Mouse (Mus musculus) adrenal gland, adult 18-20 months (tissue): Measurements from ENCODE around the gene Hnrnpc. TPM values are rescaled to one million over a fixed set of nuclear protein-coding genes. Genes with fewer than 3 reads are reported as not detected.

Experiments
- DNase-seq, 2 experiments: peaks; one replicate each; pipeline ENCODE4 v3.0.0; 2021 to 2022; ENCODE audit warnings: low spot score in 2 of 2
- total RNA-seq, 2 experiments: library from RNA; stranded (reverse); gene quantifications; 1 replicate in 1 of 2; 2 replicates in 1 of 2; pipeline ENCODE4 v1.2.3; 2021

The Hnrnpc gene
- total RNA-seq, 2 experiments from 2014 or later: 285 to 298 TPM

- no peak for DNase-seq
Measured at GRCm38 (mm10) chr14:52035926-52036325, 67.9 kb downstream of the Hnrnpc start.

- no peak for DNase-seq
Measured at GRCm38 (mm10) chr14:52026342-52026741, 77.5 kb downstream of the Hnrnpc start.

- DNase-seq: no peak
Measured at GRCm38 (mm10) chr14:52024133-52024532, 79.7 kb downstream of the Hnrnpc start.

Other genes with a start within 250 kb of the Hnrnpc start
- gene Mettl17, start 219.2 kb downstream of the Hnrnpc start, total RNA-seq: 10 to 100 TPM; 30.5 to 36.3 TPM
- 1 to 10 TPM in 1 of 2 experiments, under 1 TPM in 1; 0.56 to 1.3 TPM for gene Slc39a2, start 211.1 kb downstream of the Hnrnpc start, total RNA-seq
- 100 to 1,000 TPM; 256 to 257 TPM for gene Ndrg2, start 189.9 kb downstream of the Hnrnpc start, total RNA-seq
- gene Tppp2, start 185.6 kb downstream of the Hnrnpc start, total RNA-seq: not detected
- gene Rnase13, start 181.3 kb downstream of the Hnrnpc start, total RNA-seq: not detected
- gene Arhgef40, start 119.3 kb downstream of the Hnrnpc start, total RNA-seq: 10 to 100 TPM; 37.8 to 39.7 TPM
- 1 to 10 TPM; 2.1 to 2.3 TPM for gene Tmem253, start 88.4 kb downstream of the Hnrnpc start, total RNA-seq
- 10 to 100 TPM; 53.9 to 61.2 TPM for gene Zfp219, start 83.3 kb downstream of the Hnrnpc start, total RNA-seq
- gene Olfr221, start 61.6 kb downstream of the Hnrnpc start, total RNA-seq: not detected
- 1 to 10 TPM in 1 of 2 experiments, under 1 TPM in 1; 0.35 to 1.3 TPM for gene Rpgrip1, start 6.7 kb upstream of the Hnrnpc start, total RNA-seq
- gene Supt16, start 93.4 kb upstream of the Hnrnpc start, total RNA-seq: 10 to 100 TPM; 51.5 to 53.1 TPM
- 10 to 100 TPM; 69.1 to 80.0 TPM for gene Chd8, start 153.8 kb upstream of the Hnrnpc start, total RNA-seq
- 10 to 100 TPM; 64.5 to 66.0 TPM for gene Tox4, start 175.1 kb upstream of the Hnrnpc start, total RNA-seq
- 10 to 100 TPM; 31.4 to 37.6 TPM for gene Rab2b, start 175.5 kb upstream of the Hnrnpc start, total RNA-seq
- gene Mettl3, start 201.1 kb upstream of the Hnrnpc start, total RNA-seq: 10 to 100 TPM; 36.6 to 46.3 TPM
- gene Sall2, start 224.7 kb upstream of the Hnrnpc start, total RNA-seq: 1 to 10 TPM; 4.6 to 5.2 TPM